In genomic region chr4:101654788-101655414, GRCm38 (mm10) we compare ENCODE assay signal across 13 mouse cellular contexts. TPM values are rescaled to one million over a fixed set of nuclear protein-coding genes. Genes with fewer than 3 reads are reported as not detected.
DNase-seq lines count a peak whose midpoint lies in the region; ATAC-seq and TF ChIP-seq lines count a peak whose summit lies in the region.
"Had no signal": no experiment of that assay in that cellular context is flagged by ENCODE, and none has a peak within 500 bp of the region (broad histone marks: within the 10 kb centered on the region; RNA-seq: fewer than 3 reads in every experiment).

No protein-coding gene starts in this region.

- no peaks in the 10 kb centered on the region for H3K27me3 ChIP-seq in stomach, embryonic 15.5 days (replicated peaks)
- H3K27me3 ChIP-seq in hindbrain, embryonic 10.5 days (ENCODE audit: insufficient read depth, poor library complexity, severe bottlenecking) = no peaks in the 10 kb centered on the region
- H3K27me3 ChIP-seq: hindbrain, embryonic 13.5 days had no signal

- WGBS in stomach, embryonic 15.5 days = 81% methylated on average over 4 of the region's 4 CpGs
- WGBS in hindbrain, embryonic 10.5 days = 86% methylated on average over 4 of the region's 4 CpGs

- intact Hi-C loops in gastrocnemius, adult 2 months (cut with DNase I) = loop anchor here (5.0 kb wide), 1 partner anchor 342 kb away; no protein-coding TSS in a partner anchor

- H3K9ac ChIP-seq in stomach, embryonic 15.5 days = no peak overlapping the region
- H3K9ac ChIP-seq: forebrain, postnatal 0 days; hindbrain, embryonic 13.5 days had no signal

- H3K9me3 ChIP-seq in stomach, embryonic 15.5 days = no peaks in the 10 kb centered on the region
- no peaks in the 10 kb centered on the region for H3K9me3 ChIP-seq in hindbrain, embryonic 10.5 days
- H3K9me3 ChIP-seq: hindbrain, embryonic 13.5 days had no signal

- DNase-seq in gastrocnemius, adult 2 months = no peak
- no peak for DNase-seq in gastrocnemius, postnatal 25 days
- DNase-seq in spleen, postnatal 36 days (ENCODE audit: low spot score in 2 of 2) = peak; percentile 30 to 35
- no peak for DNase-seq in spleen, adult 18-20 months
- peak; percentile 81 for DNase-seq in liver
- no peak for DNase-seq in cerebellum, adult 9-10 months
- no peak for DNase-seq in hindbrain, embryonic 10.5 days (ENCODE audit: low spot score)
- DNase-seq: forebrain, postnatal 0 days; kidney, adult 8-10 months had no signal

- no peak overlapping the region for H3K4me2 ChIP-seq in stomach, embryonic 15.5 days
- H3K4me2 ChIP-seq: hindbrain, embryonic 13.5 days; midbrain, embryonic 11.5 days had no signal

- H3K4me1 ChIP-seq in stomach, embryonic 15.5 days = no peaks in the 10 kb centered on the region
- H3K4me1 ChIP-seq in hindbrain, embryonic 10.5 days (replicated peaks) = peaks cover 4% of the 10 kb centered on the region
- H3K4me1 ChIP-seq: hindbrain, embryonic 13.5 days had no signal

- peak; percentile 90 for ATAC-seq in stomach, embryonic 15.5 days (ENCODE audit: insufficient read depth, low FRiP score, low read depth)
- ATAC-seq: activated CD4-positive, CD25-positive, alpha-beta regulatory T cell, adult 4 months; forebrain, postnatal 0 days had no signal

- H3K36me3 ChIP-seq in stomach, embryonic 15.5 days = peaks cover 17% of the 10 kb centered on the region
- H3K36me3 ChIP-seq in hindbrain, embryonic 10.5 days = peaks cover 41% of the 10 kb centered on the region

- no peak for TF ChIP-seq CTCF in gastrocnemius, adult 2 months (IDR thresholded peaks at IDR 0.05)

- H3K27ac ChIP-seq in gastrocnemius, adult 2 months = peak overlapping the region; percentile 67
- H3K27ac ChIP-seq in stomach, embryonic 15.5 days = no peak overlapping the region
- no peak overlapping the region for H3K27ac ChIP-seq in hindbrain, embryonic 10.5 days
- H3K27ac ChIP-seq: hindbrain, embryonic 13.5 days had no signal

- no peak overlapping the region for H3K4me3 ChIP-seq in gastrocnemius, adult 2 months
- no peak overlapping the region for H3K4me3 ChIP-seq in stomach, embryonic 15.5 days (replicated peaks)
- no peak overlapping the region for H3K4me3 ChIP-seq in hindbrain, embryonic 10.5 days
- H3K4me3 ChIP-seq: hindbrain, embryonic 13.5 days had no signal

RNA-seq across cellular contexts. Expression of gene Leprot, which starts 7.4 kb away (rescaled TPM):
- total RNA-seq in gastrocnemius, adult 2 months (2021) = 10 to 100 TPM in 1 of 2 experiments, 1 to 10 TPM in 1; 7.4 to 12.0 TPM
- 10 to 100 TPM; 10.3 to 12.2 TPM for total RNA-seq in gastrocnemius, postnatal 25 days (2021)
- 86.9 and 87.0 TPM in 2 replicates for polyA plus RNA-seq in stomach, embryonic 15.5 days (2015; fragmentation: Nextera tagmentation; extraction: Ambion mirVana)
- 67.6 and 69.1 TPM in 2 replicates for polyA plus RNA-seq in hindbrain, embryonic 10.5 days (2016; fragmentation: Nextera tagmentation; extraction: Ambion mirVana)

Comparison
In these comparisons a context has a peak if more than half of its experiments do, and no peak if none do; other contexts are left out.
1. DNase-seq: peak in spleen, postnatal 36 days (2 of 2) and liver (single experiment); none in gastrocnemius, adult 2 months (single experiment), gastrocnemius, postnatal 25 days (single experiment), spleen, adult 18-20 months (0 of 2), cerebellum, adult 9-10 months (single experiment) and hindbrain, embryonic 10.5 days (single experiment).